Mouse (Mus musculus): Measurements from ENCODE around the gene Pabpn1l.

Pabpn1l gene

GRCm38 (mm10) chr8:122622727-122623126 is at the start of gene Pabpn1l:
Gene Pabpn1l (minus strand): TSS chr8:122622739.
- DNase-seq (ENCODE audit: low spot score) = no peak

GRCm38 (mm10) chr8:122671894-122672293 is 49.4 kb upstream of the Pabpn1l start:
- DNase-seq (ENCODE audit: low spot score) = no peak

DNA sequence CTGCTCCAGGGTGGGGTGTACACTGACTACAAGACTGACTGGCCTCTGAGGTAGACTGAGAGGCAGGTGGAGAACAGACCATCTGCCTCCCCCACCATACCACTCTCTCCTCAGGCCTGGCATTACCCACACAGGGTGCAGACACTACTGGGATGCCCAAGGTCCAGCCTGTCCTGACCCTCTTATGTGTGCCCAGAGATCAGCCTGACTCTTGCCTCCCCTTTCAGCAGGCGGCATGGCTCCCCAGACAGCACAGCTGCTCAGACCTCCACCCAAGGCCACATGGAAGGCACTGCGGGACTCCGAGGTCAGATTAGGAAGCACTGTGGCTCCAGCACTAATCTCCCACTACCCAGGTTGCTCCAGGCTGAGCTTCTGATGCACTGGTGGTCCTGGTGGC is 48.2 kb upstream of the Pabpn1l start:
- DNase-seq (ENCODE audit: low spot score) = no peak

- DNase-seq (ENCODE audit: low spot score) = no peak
Measured at GRCm38 (mm10) chr8:122670001-122670400, 47.5 kb upstream of the Pabpn1l start.

GRCm38 (mm10) chr8:122669370-122669769 is 46.8 kb upstream of the Pabpn1l start:
- DNase-seq (ENCODE audit: low spot score) = no peak

- no peak for DNase-seq (ENCODE audit: low spot score)
Measured at GRCm38 (mm10) chr8:122667854-122668253, 45.3 kb upstream of the Pabpn1l start.

DNA sequence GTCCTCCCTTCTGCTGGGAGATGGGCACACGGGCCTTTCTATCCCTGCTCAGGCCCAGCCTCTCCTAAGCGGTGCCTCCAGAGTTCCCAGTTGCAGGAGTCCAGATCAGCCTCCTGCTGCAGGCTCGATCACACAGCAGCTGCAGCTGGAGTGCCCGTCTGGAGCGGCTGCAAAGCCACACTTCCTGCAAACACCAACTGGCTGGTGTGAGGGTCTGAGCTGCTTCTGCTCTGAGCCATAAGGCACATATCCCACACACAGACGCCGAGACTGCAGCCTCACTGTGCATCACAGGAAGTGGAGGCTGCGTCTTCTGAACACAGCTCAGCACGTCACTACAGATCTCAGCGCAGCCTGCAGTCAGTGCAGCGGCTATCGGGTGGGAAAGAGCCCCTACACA is 44.3 kb upstream of the Pabpn1l start:
- no peak for DNase-seq (ENCODE audit: low spot score)

- DNase-seq (ENCODE audit: low spot score) = no peak
Measured at GRCm38 (mm10) chr8:122666338-122666764, 43.8 kb upstream of the Pabpn1l start.

- DNase-seq (ENCODE audit: low spot score) = peak; percentile 21
Measured at GRCm38 (mm10) chr8:122665667-122666316, 43.3 kb upstream of the Pabpn1l start.

DNA sequence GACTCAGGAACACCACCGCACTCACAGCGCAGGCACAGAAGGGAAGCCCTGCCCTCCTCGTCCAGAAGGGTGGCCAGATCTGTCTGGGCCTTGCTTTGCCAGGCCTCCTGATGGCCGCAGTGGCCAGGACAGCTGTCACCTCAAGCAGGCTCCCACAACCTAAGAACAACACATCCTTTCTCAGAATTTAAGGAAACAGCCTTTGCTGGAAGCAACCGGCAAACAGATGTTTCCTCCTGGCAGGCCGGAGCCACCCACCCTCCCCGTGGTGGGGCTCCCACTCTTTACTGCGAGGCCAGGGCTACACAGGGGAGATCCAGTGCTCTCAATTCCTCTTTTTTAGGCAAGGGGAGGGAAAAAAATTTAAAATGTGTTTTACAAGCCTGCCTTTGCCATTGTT is 42.7 kb upstream of the Pabpn1l start:
- no peak for DNase-seq (ENCODE audit: low spot score)

DNA sequence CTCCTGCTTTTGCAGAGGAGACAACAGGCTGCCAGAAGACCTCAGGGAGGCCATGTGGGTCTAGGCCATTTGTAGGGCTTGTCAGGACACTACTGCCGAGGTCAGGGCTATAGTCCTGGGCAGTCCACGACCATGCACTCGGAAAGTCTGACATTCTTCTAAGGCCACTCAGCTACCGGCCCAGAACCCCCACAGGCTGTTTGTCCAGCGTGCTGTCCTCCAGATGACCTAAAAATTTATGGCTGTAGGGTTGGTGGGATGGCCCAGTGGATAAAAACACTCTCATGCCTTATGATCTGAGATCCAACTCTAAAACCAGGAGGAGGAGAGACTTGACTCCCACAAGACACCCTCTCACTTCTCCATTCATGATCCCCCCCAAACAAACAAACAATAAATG is 41.1 kb upstream of the Pabpn1l start:
- no peak for DNase-seq (ENCODE audit: low spot score)

- no peak for DNase-seq (ENCODE audit: low spot score)
Measured at GRCm38 (mm10) chr8:122663106-122663505, 40.6 kb upstream of the Pabpn1l start.

GRCm38 (mm10) chr8:122661894-122662293 is 39.4 kb upstream of the Pabpn1l start:
- DNase-seq (ENCODE audit: low spot score) = no peak

DNA sequence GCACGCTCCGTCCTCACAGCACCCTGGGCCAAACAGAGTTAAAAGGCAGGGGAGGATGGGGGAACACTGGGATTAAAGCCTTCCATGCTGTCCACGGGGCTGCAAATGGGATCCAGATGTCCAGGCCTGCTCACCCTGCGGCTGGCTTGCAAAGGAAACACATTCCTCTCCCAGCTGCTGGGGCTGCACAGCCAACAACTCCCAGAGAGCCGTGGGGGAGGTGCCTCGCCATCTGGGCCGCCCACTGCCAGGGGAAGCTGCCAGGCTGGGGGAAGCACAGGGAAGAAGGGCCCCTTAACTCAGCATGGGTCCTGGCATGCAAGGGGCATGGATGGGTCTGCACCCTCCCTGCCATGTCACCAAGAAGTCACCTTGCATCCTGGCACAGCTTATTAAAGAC is 38.6 kb upstream of the Pabpn1l start:
- DNase-seq (ENCODE audit: low spot score) = peak; percentile 74

DNA sequence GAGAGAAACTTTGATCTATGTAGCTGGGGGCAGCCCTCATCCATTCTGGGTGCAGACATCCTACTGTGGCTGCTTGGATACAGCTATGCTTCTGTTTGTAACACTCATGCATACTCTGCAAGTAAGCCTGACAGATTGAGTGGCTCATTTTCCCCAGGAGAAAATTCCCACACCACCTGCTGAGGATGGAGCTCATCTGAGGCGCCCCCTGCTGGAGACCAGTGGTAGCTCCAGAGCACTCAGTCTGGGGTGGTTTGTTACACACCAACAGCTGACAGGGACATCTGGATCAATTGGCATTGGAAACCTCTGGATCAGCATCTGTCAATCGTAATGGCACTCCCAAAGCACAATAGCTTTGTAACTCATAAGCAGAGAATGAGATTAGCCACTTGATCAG is 37.5 kb upstream of the Pabpn1l start:
- no peak for DNase-seq (ENCODE audit: low spot score)

GRCm38 (mm10) chr8:122658807-122659160 is 36.2 kb upstream of the Pabpn1l start:
- no peak for DNase-seq (ENCODE audit: low spot score)

GRCm38 (mm10) chr8:122658149-122658806 is 35.7 kb upstream of the Pabpn1l start:
- no peak for DNase-seq (ENCODE audit: low spot score)

DNA sequence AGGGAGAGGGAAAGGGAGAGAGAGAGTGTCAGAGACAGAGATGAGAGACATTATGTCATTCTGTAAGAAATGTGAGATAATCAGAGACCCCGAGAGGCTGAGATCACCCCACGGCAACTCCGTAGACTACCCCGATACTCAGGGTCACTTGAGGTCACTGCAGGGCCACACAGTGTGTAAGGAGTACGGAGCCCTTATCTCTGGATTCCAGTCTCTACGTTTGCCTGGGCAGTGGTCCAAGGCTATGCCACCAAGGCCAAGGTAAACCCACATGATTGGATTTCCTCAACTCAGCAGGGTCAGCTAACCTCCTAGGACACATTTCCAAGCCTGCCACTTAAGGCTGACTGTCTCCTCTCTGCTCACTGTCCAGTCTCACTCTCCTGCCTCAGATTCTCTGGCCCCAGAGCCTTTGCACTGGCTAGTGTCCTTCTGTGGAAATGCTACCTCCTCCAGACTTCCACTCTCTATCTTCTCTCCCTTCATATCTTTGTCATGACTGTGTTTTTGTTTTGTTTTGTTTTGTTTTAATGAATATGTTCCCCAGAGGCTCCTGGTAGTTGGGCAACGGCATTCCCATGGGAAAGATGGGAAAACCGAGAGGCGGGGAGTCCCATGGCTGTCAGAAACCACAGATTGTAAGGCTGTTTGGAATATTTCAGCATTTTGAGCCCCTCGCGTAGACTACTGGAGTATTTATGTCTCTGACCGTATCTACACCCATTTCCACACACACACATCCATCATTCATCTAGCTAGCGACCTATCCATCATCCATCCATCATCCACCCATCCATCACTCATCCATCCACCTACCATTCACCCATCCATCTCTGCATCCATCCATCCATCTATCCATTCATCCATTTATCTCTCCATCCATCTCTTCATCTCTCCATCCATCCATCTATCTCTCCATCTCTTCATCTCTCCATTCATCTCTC is 33.8 kb upstream of the Pabpn1l start:
- DNase-seq (ENCODE audit: low spot score) = peak; percentile 58

- no peak for DNase-seq (ENCODE audit: low spot score)
Measured at GRCm38 (mm10) chr8:122654768-122655167, 32.2 kb upstream of the Pabpn1l start.

- DNase-seq (ENCODE audit: low spot score) = no peak
Measured at GRCm38 (mm10) chr8:122652643-122653042, 30.1 kb upstream of the Pabpn1l start.

DNA sequence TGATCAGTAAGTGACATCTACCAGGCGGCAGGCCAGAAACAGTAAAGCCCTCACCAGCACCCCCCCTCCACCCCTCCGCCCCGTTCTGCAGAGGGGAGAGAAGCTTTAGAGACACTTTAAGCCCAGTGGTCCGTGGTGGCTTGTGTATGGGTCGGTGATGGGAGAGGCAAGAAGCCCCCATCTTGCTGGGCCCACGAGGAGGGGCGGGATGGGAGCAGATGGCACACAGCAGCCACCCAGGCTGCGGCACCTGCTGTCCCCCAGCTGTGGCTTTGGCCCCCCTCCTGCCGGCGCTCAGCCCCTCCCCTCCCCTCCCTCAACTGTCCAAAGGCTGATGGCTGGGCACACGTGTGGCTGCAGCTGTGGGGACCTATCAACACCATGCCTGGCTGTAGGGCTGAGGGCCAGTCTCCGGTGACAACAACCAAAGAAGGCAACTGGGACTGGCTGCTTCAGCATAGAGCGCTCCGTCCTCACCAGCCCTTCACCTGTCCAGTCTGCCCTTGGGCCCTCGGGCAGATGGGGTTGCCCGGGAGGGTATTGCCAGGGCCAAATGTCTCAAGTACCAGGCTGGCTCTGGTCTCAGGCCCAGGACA is 28.9 kb upstream of the Pabpn1l start:
- DNase-seq (ENCODE audit: low spot score) = no peak

DNA sequence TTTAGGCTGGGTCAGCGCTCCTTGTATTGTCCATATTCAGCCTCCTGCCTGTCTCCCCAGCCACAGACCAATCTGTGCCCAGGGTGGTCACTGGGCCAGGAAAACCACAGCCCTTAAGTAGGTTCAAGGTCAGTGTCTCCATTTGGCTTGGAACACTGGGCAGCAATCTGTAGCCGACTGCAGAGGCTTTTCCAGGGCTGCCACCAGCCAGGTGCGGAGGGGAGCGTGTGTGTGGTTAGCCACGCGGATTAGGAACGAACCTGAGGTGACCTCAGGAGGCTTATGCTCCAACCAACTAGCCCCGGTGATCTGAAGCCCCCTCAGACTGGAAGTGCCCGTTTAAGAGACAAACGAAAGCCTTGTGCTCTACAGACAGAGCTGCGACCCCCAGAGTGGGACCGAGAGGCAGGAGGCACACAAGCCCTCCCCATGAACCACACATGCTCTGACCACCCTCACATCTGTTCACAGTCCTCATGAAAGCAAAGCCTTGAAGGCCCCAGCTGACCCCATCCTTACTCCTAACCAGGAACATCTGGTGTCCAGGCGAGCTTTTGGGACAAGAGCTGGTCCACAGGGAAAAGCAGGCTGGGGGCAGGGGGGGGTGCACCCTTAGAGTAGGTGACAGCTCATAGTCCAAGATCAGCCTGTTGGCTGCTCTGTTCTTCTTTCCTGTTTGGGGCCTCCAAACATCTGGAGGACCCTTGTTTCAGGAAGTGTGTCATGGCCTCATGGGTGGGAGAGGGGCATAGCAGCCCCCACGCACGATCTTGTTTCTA is 25.8 kb upstream of the Pabpn1l start:
- no peak for DNase-seq (ENCODE audit: low spot score)

Data from adipocyte (in vitro differentiated cells).